Mouse (Mus musculus) natural killer cell, adult 2 months (primary cell): ENCODE data around the gene Arfgap1.

Source experiments
- DNase-seq, 2 experiments: peaks; one replicate each; pipeline ENCODE4 v3.0.0; 2022; ENCODE audit warnings: low spot score in 2 of 2

Arfgap1 gene

DNA sequence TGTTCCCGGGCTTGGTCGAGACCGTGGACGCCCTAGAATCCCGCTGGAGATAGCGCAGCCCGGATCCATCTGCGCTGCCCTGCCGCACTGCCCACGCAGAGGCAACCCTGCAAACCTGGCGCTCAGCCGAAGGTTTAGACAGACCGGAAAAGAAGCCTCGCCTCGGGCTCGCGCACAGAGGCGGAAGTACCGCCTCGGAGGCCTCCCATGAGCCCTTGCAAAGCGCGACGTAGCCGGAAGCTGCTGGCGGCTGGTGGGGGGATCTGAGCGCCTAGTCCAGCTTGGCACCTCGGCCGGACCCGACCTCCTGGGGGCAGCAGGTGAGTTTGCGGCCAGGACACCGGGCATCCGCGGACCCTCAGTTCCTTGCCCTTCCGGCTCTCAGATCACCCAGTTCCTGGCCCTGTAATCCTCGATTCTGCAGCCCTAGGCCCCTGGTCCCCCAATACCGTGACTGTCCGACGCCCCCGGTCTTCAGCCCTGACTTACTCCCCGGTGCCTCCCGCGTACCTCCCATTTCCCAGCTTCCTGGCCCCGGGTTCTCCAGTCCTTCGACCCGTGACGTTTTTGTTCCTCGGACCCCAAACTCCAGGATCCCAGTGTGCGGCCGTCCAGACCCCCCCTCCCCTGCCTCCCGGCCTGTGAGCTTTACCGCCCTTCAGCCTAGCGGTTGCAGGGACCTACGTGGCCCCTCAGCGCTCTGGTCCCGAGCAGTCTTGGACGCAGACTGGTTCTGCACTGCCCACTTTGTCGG is at the start of gene Arfgap1:
Gene Arfgap1, plus strand, starts transcription at position 216 of the 754 bp plus-strand sequence.
- peak; percentile 78 to 82 for DNase-seq

DNA sequence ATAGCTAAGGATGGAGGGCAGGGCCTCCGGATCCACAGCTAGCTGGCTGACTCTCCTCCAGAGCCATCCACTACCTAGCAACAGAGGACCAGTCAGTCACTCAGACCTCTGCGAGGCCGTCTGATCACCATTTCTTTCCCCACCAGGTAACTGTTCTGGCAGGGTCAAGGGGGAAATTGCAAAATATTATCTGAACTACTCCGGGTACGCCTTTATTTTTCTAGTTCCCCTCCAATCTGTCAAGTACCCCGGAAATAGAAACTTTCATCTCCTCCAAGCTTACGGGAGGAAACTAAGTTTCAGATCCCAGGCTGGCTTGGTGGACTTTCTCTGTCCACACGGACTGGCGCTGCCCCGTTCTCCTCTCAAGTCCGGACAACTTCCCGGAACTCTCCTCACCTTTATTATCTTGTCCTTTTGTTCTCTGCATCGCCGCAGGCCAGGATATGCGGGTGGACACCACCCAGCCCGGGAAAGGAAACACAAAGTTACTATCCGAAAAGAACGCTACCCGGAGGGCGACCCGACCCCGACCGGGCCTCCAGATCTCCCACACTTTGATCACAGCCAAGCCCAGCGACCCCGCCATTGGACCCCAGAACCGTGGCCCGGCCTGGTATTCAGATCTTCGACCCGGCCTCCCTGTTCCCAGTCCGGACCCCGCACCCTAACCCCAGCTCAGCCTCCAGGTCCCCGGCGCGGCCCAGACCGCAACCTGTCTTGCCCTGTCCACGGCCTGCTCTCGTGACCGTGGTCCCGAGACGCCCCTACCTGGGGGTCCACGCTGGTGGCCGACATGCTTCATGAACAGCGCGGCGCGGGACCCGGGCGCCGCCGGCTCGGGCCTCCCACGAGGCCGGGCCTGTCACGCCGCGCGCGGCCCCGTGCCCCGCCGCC is 46.9 kb upstream of the Arfgap1 start:
- peak in 1 of 2 experiments; percentile 9 for DNase-seq

GRCm38 (mm10) chr2:180920810-180921400 is 46.1 kb upstream of the Arfgap1 start, which contains the start of gene Ythdf1:
TSS of gene Ythdf1 (minus strand) at chr2:180920949.
- DNase-seq: peak; percentile 99

DNA sequence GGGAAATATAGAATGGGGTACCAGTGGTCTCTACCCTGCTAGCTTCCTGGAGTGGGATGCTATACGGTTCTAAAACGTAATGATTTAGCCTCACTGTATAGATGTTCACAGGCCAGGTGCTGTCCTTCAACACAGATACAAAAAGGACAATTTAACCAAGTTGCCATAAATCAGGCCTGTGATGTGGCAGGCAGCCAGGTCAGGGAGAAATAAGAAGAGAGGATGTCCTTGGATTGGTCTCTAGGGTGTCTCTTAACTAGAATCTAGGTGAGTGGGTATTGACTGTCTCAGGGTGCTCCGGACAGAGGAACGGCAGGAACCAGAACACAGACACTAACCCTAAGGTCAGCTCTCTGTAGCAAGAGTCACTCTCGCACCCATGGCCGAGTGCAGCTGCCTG is 44.3 kb upstream of the Arfgap1 start:
- DNase-seq: no peak

DNA sequence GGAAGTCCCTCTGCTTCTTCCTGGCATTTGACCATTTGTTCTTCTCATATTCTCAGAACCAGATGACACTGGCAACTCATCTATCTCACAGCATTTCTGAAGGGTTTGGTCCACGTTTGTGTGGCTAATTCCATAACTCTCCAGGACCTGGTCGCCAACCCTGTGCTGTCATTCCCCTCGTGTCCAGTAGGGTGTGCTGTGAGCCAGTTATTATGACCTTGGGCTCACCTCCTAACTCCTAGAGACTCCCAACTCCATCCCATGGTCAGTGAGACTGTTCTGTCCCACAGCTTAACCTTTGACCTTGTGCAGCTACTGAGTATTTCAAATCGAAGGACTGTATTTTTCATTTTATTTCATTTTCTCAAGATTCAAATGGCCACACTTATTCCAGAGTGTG is 41.8 kb upstream of the Arfgap1 start:
- DNase-seq: peak; percentile 28 to 60

DNA sequence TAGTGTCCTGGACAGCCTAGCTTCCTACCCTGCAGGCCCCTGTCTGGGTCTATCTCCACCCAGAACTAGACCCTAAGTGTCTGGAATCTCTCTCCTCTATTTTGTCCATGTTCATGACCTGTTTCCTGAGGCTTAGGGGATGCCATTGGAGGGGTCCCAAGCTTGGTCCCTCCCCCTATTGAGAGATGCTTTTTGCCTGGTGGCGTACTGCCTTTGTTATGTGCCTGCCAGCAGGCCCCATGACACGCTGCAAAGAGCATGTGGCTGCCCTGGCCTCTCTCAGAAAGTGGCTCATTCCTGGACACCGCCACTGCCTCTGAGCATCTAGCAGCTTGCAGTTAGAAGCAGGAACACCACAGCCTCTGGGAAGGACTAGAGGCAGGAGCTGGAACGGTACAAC is 38.3 kb upstream of the Arfgap1 start, which contains the start of gene Birc7:
Gene Birc7, plus strand, starts transcription at position 301 of the 400 bp plus-strand sequence.
- no peak for DNase-seq

- DNase-seq: no peak
These were observed 34.6 kb upstream of the Arfgap1 start for GRCm38 (mm10) chr2:180932418-180932817.

- no peak for DNase-seq
These were observed 26.8 kb upstream of the Arfgap1 start for GRCm38 (mm10) chr2:180940187-180940586.

DNA sequence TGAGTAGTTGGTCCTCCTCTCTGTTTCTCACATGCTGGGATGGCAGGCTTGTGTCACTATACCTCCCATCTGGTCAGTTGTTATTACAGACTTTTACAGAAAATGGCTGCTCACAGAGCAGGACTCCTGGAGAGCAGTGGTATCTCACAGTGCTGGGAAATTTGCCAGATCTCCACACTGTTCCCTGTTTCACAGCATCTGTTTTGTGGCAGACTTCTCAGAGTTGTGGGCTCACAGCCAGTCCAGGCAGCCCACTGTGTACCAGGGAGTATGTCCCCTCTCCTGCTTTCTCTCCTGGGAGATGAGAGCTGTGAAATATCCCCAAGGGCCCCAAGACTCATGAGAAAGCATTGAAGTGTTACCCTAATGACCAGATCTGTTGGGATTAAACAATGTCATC is 25.2 kb upstream of the Arfgap1 start:
- no peak for DNase-seq

GRCm38 (mm10) chr2:180949947-180950346 is 17.1 kb upstream of the Arfgap1 start:
- DNase-seq: no peak

DNA sequence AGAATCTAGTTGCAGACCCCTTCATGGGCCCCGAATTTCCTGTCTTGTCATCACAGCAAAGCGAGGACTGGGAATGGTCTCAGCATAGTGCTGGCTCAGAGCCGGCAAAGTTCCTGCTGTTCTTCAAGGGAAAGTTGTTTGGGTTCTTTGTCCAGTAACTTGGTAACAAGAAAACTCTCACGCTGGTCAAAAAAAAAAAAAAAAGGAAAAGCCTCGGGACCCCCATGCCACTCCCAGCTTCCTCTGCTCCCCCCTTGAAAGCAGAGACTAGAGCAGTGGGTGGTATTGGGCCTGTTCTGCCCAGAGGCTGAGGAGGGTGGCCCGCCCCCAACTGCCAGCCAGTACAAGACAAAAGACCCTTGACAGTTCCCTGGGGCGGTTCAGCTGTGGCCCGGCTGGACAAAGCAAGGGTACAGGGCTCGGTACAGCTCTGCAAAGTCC is 14.3 kb upstream of the Arfgap1 start:
- no peak for DNase-seq

GRCm38 (mm10) chr2:180953638-180954037 is 13.4 kb upstream of the Arfgap1 start:
- no peak for DNase-seq

GRCm38 (mm10) chr2:180954061-180955047 is 12.7 kb upstream of the Arfgap1 start, which contains the start of gene Nkain4:
TSS of gene Nkain4 (minus strand) at chr2:180954699.
- no peak for DNase-seq

DNA sequence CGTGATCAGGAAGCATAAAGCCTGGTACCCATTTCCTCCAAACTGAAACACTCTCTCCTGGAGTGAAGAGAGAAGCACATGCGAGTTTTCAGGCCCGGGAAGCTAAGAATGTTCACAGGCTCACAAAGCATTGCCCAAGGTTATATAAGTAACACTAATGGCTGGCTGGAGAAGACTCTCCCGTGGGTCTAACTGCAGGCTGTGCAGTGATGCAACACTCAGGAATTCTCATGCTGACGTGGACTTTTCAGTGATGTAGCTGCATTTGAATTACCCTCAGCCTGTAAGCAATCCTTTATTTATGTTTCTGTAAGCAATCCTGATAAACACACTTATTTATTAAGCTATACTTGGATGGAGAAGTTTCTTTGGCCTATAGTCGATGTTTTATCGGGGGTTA is 7.4 kb upstream of the Arfgap1 start:
- no peak for DNase-seq

DNA sequence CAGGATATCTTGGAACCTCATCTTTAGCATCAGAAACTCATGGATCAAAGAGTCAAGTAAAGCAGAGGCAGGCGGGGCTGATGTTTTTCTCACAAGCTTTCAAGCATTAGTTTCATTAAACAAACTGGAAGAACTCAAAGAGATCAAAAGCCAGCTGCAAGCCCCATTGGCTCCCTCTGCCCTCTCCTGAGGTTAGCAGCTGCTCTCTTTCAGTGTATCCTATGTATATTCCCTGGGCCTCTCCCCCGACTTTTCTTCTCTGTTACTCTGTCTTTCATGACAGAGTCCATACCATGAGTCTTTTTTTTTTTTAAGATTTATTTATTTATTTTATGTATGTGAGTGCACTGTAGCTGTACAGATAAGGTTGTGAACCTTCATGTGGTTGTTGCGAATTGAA is 6.8 kb upstream of the Arfgap1 start:
- DNase-seq: no peak

DNA sequence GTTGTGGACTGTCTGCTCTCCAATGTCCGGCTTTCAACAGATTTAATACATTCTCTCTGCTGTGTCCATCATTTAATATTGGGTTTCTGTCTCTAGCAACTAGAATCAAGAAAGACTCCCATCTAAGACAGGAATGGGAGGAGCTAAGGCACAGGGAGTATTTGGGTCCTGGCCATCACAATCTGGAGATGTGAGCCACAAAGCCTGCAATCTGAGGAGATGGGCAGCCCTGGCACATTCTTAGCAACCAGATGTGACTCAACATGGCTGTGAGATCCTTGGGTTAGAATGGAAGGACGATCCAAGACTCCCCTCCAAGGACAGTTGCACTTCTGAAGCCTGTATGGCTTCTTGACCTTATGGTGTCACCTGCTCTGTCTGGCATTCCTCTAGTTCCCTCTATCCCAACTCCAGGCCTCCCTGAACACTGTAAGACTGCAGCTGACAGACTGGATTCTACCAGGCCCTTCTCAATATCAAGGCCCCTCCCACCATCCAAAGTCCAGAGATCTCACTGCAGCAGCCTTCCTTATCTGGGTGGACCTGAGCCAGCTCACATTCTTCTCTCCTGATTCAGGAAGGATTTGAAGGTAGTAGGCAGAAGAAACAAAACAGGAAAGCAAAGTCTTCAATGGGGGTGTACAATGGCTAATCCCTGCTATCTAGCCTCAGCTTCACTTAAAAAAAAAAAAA is 4.3 kb upstream of the Arfgap1 start:
- no peak for DNase-seq

- DNase-seq: peak; percentile 46 to 67
These were observed 3.1 kb upstream of the Arfgap1 start for GRCm38 (mm10) chr2:180963956-180964355.

DNA sequence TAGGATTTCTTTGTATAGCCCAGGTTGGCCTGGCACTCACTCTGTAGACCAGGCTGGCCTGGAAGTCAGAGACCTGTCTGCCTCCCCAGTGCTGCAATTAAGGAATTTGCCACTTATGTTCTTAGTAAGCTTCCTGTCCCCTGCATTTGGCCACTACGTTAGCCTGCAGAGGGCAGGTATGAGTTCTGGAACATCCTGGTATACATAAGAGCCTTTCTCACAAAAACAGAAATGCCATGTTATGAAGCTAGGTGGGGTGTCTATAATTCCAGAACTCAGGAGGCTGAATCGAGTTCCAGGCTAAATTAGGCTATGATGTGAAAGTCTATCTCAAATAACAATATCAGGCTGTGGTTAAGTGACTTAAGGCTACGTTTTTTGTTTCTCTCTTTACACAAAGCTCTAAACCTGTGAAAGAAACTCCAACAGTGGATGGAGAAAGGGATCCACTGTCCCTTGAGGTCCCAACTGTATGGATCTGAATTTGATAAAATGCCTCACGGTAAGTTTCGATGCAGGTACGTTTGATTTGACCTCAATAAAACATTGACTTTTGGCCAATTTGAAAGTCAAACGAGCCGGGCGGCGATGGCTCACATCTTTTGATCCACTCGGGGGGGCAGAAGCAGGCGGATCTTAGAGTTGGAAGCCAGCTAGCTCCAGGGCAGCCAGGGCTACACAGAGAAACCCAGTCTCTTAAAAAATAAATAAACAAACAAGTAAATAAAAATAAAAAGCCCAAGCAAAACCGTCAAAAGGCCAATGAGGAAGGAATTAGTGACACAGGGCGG is 738 bp upstream of the Arfgap1 start:
- DNase-seq: peak; percentile 9 to 24

DNA sequence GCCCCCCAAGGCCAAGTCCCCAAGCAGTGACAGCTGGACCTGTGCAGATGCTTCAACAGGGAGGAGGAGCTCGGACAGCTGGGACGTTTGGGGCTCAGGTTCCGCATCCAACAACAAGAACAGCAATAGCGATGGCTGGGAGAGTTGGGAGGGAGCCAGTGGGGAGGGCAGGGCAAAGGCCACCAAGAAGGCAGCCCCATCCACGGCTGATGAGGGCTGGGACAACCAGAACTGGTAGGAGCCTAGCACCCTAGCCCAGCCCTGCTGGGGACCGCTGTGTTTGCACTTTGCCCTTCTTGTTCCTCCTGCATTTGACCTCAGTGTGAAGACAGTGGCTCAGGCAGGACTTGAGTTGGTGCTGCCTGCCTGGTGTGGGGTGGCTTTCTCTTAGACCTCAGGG is 14.1 kb downstream of the Arfgap1 start:
- no peak for DNase-seq
